Mouse (Mus musculus) myocyte (in vitro differentiated cells): ENCODE measurements around the gene 9330182L06Rik.

Source experiments
- POLR2A ChIP-seq: IDR thresholded peaks from one replicate; pipeline ENCODE4 v1.6.1; 2011; ENCODE audit warnings: low read depth, mild to moderate bottlenecking, control low read depth, moderate library complexity; ENCODE audit not compliant: insufficient read length
- TCF12 ChIP-seq: IDR thresholded peaks from one replicate; pipeline ENCODE4 v1.6.1; 2011; ENCODE audit warnings: mild to moderate bottlenecking, control low read depth; ENCODE audit not compliant: poor library complexity, insufficient read depth, severe bottlenecking
- TCF3 ChIP-seq: IDR thresholded peaks from one replicate; pipeline ENCODE4 v1.6.1; 2011; ENCODE audit warnings: low read depth, control low read depth; ENCODE audit not compliant: insufficient read length
- USF1 ChIP-seq: IDR thresholded peaks from one replicate; pipeline ENCODE4 v1.6.1; 2011; ENCODE audit warnings: low read depth, mild to moderate bottlenecking, control low read depth, moderate library complexity

DNA sequence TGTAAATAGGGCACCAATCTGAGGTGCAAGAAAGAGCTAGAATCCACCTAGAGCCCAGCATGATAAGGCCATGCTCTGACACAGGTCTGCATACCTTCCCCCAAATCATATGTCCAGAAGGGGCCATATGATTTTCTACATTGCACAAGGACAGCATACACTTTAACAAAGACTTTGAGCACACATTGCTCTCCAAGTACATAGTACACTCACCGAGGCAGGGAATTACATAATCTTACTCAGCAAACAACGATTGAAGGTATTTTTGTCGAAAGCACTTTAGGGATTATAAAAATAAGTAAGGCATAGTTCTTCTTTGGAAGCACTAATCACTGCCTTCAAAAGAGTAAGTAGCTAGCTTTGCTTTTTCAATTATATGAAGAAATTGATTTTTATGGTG lies 7.1 kb downstream of the 9330182L06Rik start:
- no peak for TF ChIP-seq POLR2A
- no peak for TF ChIP-seq TCF12
- TF ChIP-seq TCF3 = no peak
- TF ChIP-seq USF1 = no peak
